Mouse (Mus musculus) kidney, embryonic 14.5 days (tissue): Measurements from ENCODE around the gene Nox1. TPM values are rescaled to one million over a fixed set of nuclear protein-coding genes. Genes with fewer than 3 reads are reported as not detected.

Experiments
- ATAC-seq: fragments of 200-750 bp; cut with Nextera tagmentation; 2 replicates; pipeline ENCODE4 v1.8.0; 2017; ENCODE audit warnings: moderate number of reproducible peaks, mild to moderate bottlenecking, moderate TSS enrichment, moderate library complexity; ENCODE audit not compliant: low FRiP score, low TSS enrichment
- H3K27ac ChIP-seq: fragments of 300-500 bp; sonication (generic); 2 replicates; pipeline ENCODE4 v1.5.1; 2014; ENCODE audit warnings: low read depth, mild to moderate bottlenecking, low read length, moderate library complexity, mixed read lengths
- H3K27me3 ChIP-seq: fragments of 300-500 bp; sonication (generic); 2 replicates; pipeline ENCODE4 v1.6.1; 2014; ENCODE audit warnings: mild to moderate bottlenecking, low read length; ENCODE audit not compliant: control insufficient read depth, insufficient read depth
- H3K36me3 ChIP-seq: fragments of 300-500 bp; sonication (generic); 2 replicates; pipeline ENCODE4 v1.6.1; 2014; ENCODE audit warnings: low read length, mixed read lengths; ENCODE audit not compliant: control insufficient read depth, insufficient read depth
- H3K4me1 ChIP-seq: fragments of 300-500 bp; sonication (generic); 2 replicates; pipeline ENCODE4 v1.6.1; 2014; ENCODE audit warnings: low read length, mixed read lengths; ENCODE audit not compliant: control insufficient read depth, insufficient read depth
- H3K4me2 ChIP-seq: fragments of 300-500 bp; sonication (generic); replicated peaks from 2 replicates; pipeline ENCODE4 v1.6.1; 2014; ENCODE audit warnings: low read depth, mild to moderate bottlenecking, low read length
- H3K4me3 ChIP-seq: fragments of 300-500 bp; sonication (generic); 2 replicates; pipeline ENCODE4 v1.5.1; 2014; ENCODE audit warnings: mild to moderate bottlenecking, low read length
- H3K9ac ChIP-seq: fragments of 300-500 bp; sonication (generic); 2 replicates; pipeline ENCODE4 v1.6.1; 2014; ENCODE audit warnings: low read depth, mild to moderate bottlenecking, low read length, moderate library complexity
- H3K9me3 ChIP-seq: fragments of 300-500 bp; sonication (generic); 2 replicates; pipeline ENCODE4 v1.6.1; 2016; ENCODE audit warnings: low read length; ENCODE audit not compliant: control insufficient read depth
- whole genome bisulfite sequencing: fragments of 180-500 bp; shearing (Covaris S2); extraction: QIAGEN DNeasy Blood & Tissue Kit; methylation state at CpG from one replicate; pipeline ENCODE4 v1.1.7; 2014; 5-methylcytosine and 5-hydroxymethylcytosine counted together
- polyA plus RNA-seq: library from polyadenylated mRNA; unstranded; fragments of >200 nt; fragmentation: Nextera tagmentation; extraction: Ambion mirVana; gene quantifications from 2 replicates; pipeline ENCODE4 v1.2.1, GENCODE M21; 2014

Gene Nox1
- 0.11 and 0.32 TPM in 2 replicates for polyA plus RNA-seq

- H3K4me2 ChIP-seq, result no peak within 1 kb of the TSS
- no peak for ATAC-seq
- no peak within 1 kb of the TSS for H3K4me3 ChIP-seq
- WGBS, result 61% methylated on average over 4 of the region's 4 CpGs
- no peak within 1 kb of the TSS for H3K27ac ChIP-seq
- H3K4me1 ChIP-seq, result no peaks in the 10 kb centered on the region
- H3K36me3 ChIP-seq, result no peaks in the 10 kb centered on the region
- H3K9ac ChIP-seq, result no peak within 1 kb of the TSS
- H3K27me3 ChIP-seq, result no peaks in the 10 kb centered on the region
- H3K9me3 ChIP-seq, result no peaks in the 10 kb centered on the region
These were observed at the start of gene Nox1 for GRCm38 (mm10) chrX:134221856-134222255. Gene Nox1 (minus strand): TSS chrX:134221956.

GRCm38 (mm10) chrX:134262129-134262528, 40.4 kb upstream of the Nox1 start:
- H3K4me2 ChIP-seq, result no peak overlapping the region
- no peak overlapping the region for H3K27ac ChIP-seq
- H3K27me3 ChIP-seq, result no peaks in the 10 kb centered on the region
- H3K36me3 ChIP-seq, result no peaks in the 10 kb centered on the region; the same call in 1 of the 2 replicates
- no peak overlapping the region for H3K4me3 ChIP-seq
- WGBS, result 77% methylated on average over 11 of the region's 11 CpGs
- H3K4me1 ChIP-seq, result no peaks in the 10 kb centered on the region
- no peak overlapping the region for H3K9ac ChIP-seq
- no peaks in the 10 kb centered on the region for H3K9me3 ChIP-seq
- no peak for ATAC-seq

- Histone ChIP-seq H3K4me1 (no peaks in the 10 kb centered on the region), H3K4me2 (no peak overlapping the region), H3K27ac (no peak overlapping the region), H3K4me3 (no peak overlapping the region), H3K27me3 (no peaks in the 10 kb centered on the region), H3K9ac (no peak overlapping the region), H3K36me3 (no peaks in the 10 kb centered on the region; the same call in 1 of the 2 replicates), H3K9me3 (no peaks in the 10 kb centered on the region)
- 61% methylated on average over 5 of the region's 5 CpGs for WGBS
- ATAC-seq, result no peak
These were observed 39.4 kb upstream of the Nox1 start for GRCm38 (mm10) chrX:134261191-134261590.

- H3K36me3 ChIP-seq, result no peaks in the 10 kb centered on the region
- no peak overlapping the region for H3K4me2 ChIP-seq
- H3K4me3 ChIP-seq, result no peak overlapping the region
- 79% methylated on average over 2 of the region's 2 CpGs for WGBS
- no peaks in the 10 kb centered on the region for H3K4me1 ChIP-seq
- ATAC-seq, result no peak
- no peaks in the 10 kb centered on the region for H3K9me3 ChIP-seq
- no peak overlapping the region for H3K27ac ChIP-seq
- no peak overlapping the region for H3K9ac ChIP-seq
- no peaks in the 10 kb centered on the region for H3K27me3 ChIP-seq
These were observed 26.4 kb upstream of the Nox1 start for GRCm38 (mm10) chrX:134248202-134248601.

GRCm38 (mm10) chrX:134245946-134246345, 24.2 kb upstream of the Nox1 start:
- Histone ChIP-seq H3K4me1 (no peaks in the 10 kb centered on the region), H3K27me3 (no peaks in the 10 kb centered on the region), H3K36me3 (no peaks in the 10 kb centered on the region), H3K9ac (no peak overlapping the region), H3K27ac (no peak overlapping the region), H3K4me3 (no peak overlapping the region), H3K4me2 (no peak overlapping the region), H3K9me3 (no peaks in the 10 kb centered on the region)
- 91% methylated on average over 10 of the region's 10 CpGs for WGBS
- ATAC-seq, result no peak

- H3K4me2 ChIP-seq, result no peak overlapping the region
- no peak overlapping the region for H3K27ac ChIP-seq
- no peak overlapping the region for H3K9ac ChIP-seq
- no peak for ATAC-seq
- no peaks in the 10 kb centered on the region for H3K9me3 ChIP-seq
- H3K4me3 ChIP-seq, result no peak overlapping the region
- no peaks in the 10 kb centered on the region for H3K4me1 ChIP-seq
- no peaks in the 10 kb centered on the region for H3K27me3 ChIP-seq
- no peaks in the 10 kb centered on the region; the same call in 1 of the 2 replicates for H3K36me3 ChIP-seq
- WGBS, result 94% methylated on average over 10 of the region's 10 CpGs
These were observed 16.5 kb upstream of the Nox1 start for GRCm38 (mm10) chrX:134238266-134238665.

DNA sequence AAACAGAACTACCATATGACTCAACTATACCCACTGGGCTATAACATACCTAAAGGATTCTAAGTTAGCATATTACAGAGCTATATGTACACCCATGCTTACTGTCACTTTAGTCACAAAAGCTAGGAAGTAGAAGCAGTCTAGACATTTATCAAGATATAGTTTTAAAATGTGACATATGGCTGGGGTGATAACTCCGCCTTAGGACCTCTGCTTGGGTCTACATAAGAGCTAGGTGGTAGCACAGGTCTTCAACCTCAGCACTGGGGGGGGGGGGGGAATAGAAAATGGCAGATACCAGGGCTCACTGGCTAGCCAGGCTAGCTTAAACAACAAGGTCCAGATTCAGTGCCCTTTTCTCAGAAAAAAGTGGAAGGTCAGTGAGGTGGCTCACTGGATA, 11.3 kb upstream of the Nox1 start:
- no peak overlapping the region for H3K4me2 ChIP-seq
- 93% methylated on average over 1 of the region's 1 CpGs for WGBS
- ATAC-seq, result no peak

GRCm38 (mm10) chrX:134220618-134221017, 1.1 kb downstream of the Nox1 start:
- no peak overlapping the region for H3K4me2 ChIP-seq
- H3K4me1 ChIP-seq, result no peaks in the 10 kb centered on the region
- H3K36me3 ChIP-seq, result no peaks in the 10 kb centered on the region
- H3K9me3 ChIP-seq, result no peaks in the 10 kb centered on the region
- no peaks in the 10 kb centered on the region for H3K27me3 ChIP-seq
- no peak overlapping the region for H3K4me3 ChIP-seq
- no peak for ATAC-seq
- no peak overlapping the region for H3K9ac ChIP-seq
- WGBS, result 65% methylated on average over 3 of the region's 3 CpGs
- no peak overlapping the region for H3K27ac ChIP-seq

More for the DNA sequence above, 11.3 kb upstream of the Nox1 start:
- no peak overlapping the region for H3K27ac ChIP-seq
- no peaks in the 10 kb centered on the region for H3K4me1 ChIP-seq
- H3K27me3 ChIP-seq, result no peaks in the 10 kb centered on the region
- H3K9me3 ChIP-seq, result no peaks in the 10 kb centered on the region
- no peaks in the 10 kb centered on the region for H3K36me3 ChIP-seq
- no peak overlapping the region for H3K4me3 ChIP-seq
- no peak overlapping the region for H3K9ac ChIP-seq

DNA sequence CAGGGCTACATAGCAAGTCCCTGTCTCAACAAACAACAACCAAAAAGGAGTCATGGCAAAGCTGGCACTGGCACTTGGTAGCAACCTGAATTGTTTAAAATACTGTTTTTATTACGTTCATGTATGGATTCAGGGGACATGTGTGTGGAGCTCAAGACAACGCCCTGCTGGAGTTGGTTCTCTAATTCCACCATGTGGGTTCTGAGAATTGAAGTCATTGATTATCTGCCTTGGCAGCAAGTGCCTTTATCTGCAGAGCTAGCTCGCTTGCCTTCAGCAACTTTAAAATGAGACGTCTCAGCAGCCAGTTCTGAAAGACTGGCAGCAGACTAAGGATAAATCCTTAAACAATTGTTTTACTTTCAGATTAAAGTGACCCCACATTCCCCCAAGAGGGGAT, 3.6 kb downstream of the Nox1 start:
- Histone ChIP-seq H3K4me2 (no peak overlapping the region), H3K9ac (no peak overlapping the region), H3K4me3 (no peak overlapping the region), H3K36me3 (no peaks in the 10 kb centered on the region), H3K4me1 (no peaks in the 10 kb centered on the region), H3K27me3 (no peaks in the 10 kb centered on the region), H3K9me3 (no peaks in the 10 kb centered on the region), H3K27ac (no peak overlapping the region)
- no peak for ATAC-seq
- 79% methylated on average over 4 of the region's 4 CpGs for WGBS
